Mouse (Mus musculus): ENCODE measurements at regions not wholly inside any gene's neighbourhood (a gene's known extent, or its start where the extent isn't known, plus 50 kb on each side); places are given as distances from the start of the nearest gene placed in this dataset.

GRCm38 (mm10) chr10:122515698-122516097, 67.4 kb downstream of the Avpr1a start:
- WGBS, result 92% methylated on average over 3 of the region's 3 CpGs
- no peak overlapping the region for H3K4me3 ChIP-seq (replicated peaks; ENCODE audit: control insufficient read depth, low read depth, low read length)
- no peak for TF ChIP-seq POLR2A (IDR thresholded peaks at IDR 0.05; ENCODE audit: borderline replicate concordance, control insufficient read depth, low read depth, low read length)
- no peak for TF ChIP-seq CTCF (IDR thresholded peaks at IDR 0.05; ENCODE audit: control insufficient read depth, insufficient read depth, low read length)
- H3K27ac ChIP-seq (ENCODE audit: control insufficient read depth, insufficient read depth, low read depth, low read length, poor library complexity), result no peak overlapping the region
- no peaks in the 10 kb centered on the region for H3K4me1 ChIP-seq (ENCODE audit: control insufficient read depth, insufficient read depth, low read length)

GRCm38 (mm10) chr10:122519274-122519790, 71.0 kb downstream of the Avpr1a start:
- TF ChIP-seq POLR2A (IDR thresholded peaks at IDR 0.05; ENCODE audit: borderline replicate concordance, control insufficient read depth, low read depth, low read length) (no peak), CTCF (IDR thresholded peaks at IDR 0.05; ENCODE audit: control insufficient read depth, insufficient read depth, low read length) (no peak)
- H3K4me1 ChIP-seq (ENCODE audit: control insufficient read depth, insufficient read depth, low read length), result no peaks in the 10 kb centered on the region; the same call in 1 of the 2 replicates
- no peak overlapping the region for H3K4me3 ChIP-seq (replicated peaks; ENCODE audit: control insufficient read depth, low read depth, low read length)
- 87% methylated on average over 4 of the region's 4 CpGs for WGBS
- no peak overlapping the region for H3K27ac ChIP-seq (ENCODE audit: control insufficient read depth, insufficient read depth, low read depth, low read length, poor library complexity)

- no peak overlapping the region for H3K27ac ChIP-seq (ENCODE audit: control insufficient read depth, insufficient read depth, low read depth, low read length, poor library complexity)
- no peaks in the 10 kb centered on the region; the same call in 1 of the 2 replicates for H3K4me1 ChIP-seq (ENCODE audit: control insufficient read depth, insufficient read depth, low read length)
- no peak overlapping the region for H3K4me3 ChIP-seq (replicated peaks; ENCODE audit: control insufficient read depth, low read depth, low read length)
- TF ChIP-seq POLR2A (IDR thresholded peaks at IDR 0.05; ENCODE audit: borderline replicate concordance, control insufficient read depth, low read depth, low read length) (no peak), CTCF (IDR thresholded peaks at IDR 0.05; ENCODE audit: control insufficient read depth, insufficient read depth, low read length) (no peak)
- 82% methylated on average over 7 of the region's 7 CpGs for WGBS
These were observed 71.7 kb downstream of the Avpr1a start for GRCm38 (mm10) chr10:122519981-122520380.

GRCm38 (mm10) chr10:122522631-122523030, 74.3 kb downstream of the Avpr1a start:
- H3K27ac ChIP-seq (ENCODE audit: control insufficient read depth, insufficient read depth, low read depth, low read length, poor library complexity), result no peak overlapping the region
- 63% methylated on average over 3 of the region's 3 CpGs for WGBS

GRCm38 (mm10) chr10:122525360-122525759, 77.1 kb downstream of the Avpr1a start:
- no peak overlapping the region for H3K27ac ChIP-seq (ENCODE audit: control insufficient read depth, insufficient read depth, low read depth, low read length, poor library complexity)
- no peak overlapping the region for H3K4me3 ChIP-seq (replicated peaks; ENCODE audit: control insufficient read depth, low read depth, low read length)
- 44% methylated on average over 7 of the region's 7 CpGs for WGBS
- TF ChIP-seq POLR2A (IDR thresholded peaks at IDR 0.05; ENCODE audit: borderline replicate concordance, control insufficient read depth, low read depth, low read length) (no peak), CTCF (IDR thresholded peaks at IDR 0.05; ENCODE audit: control insufficient read depth, insufficient read depth, low read length) (no peak)
- no peaks in the 10 kb centered on the region; the same call in 1 of the 2 replicates for H3K4me1 ChIP-seq (ENCODE audit: control insufficient read depth, insufficient read depth, low read length)

More at GRCm38 (mm10) chr10:122522631-122523030, 74.3 kb downstream of the Avpr1a start:
- TF ChIP-seq POLR2A (IDR thresholded peaks at IDR 0.05; ENCODE audit: borderline replicate concordance, control insufficient read depth, low read depth, low read length) (no peak), CTCF (IDR thresholded peaks at IDR 0.05; ENCODE audit: control insufficient read depth, insufficient read depth, low read length) (no peak)
- H3K4me3 ChIP-seq (replicated peaks; ENCODE audit: control insufficient read depth, low read depth, low read length), result no peak overlapping the region
- no peaks in the 10 kb centered on the region; the same call in 1 of the 2 replicates for H3K4me1 ChIP-seq (ENCODE audit: control insufficient read depth, insufficient read depth, low read length)

GRCm38 (mm10) chr10:122525807-122526206, 77.5 kb downstream of the Avpr1a start:
- no peak for TF ChIP-seq POLR2A (IDR thresholded peaks at IDR 0.05; ENCODE audit: borderline replicate concordance, control insufficient read depth, low read depth, low read length)
- no peak for TF ChIP-seq CTCF (IDR thresholded peaks at IDR 0.05; ENCODE audit: control insufficient read depth, insufficient read depth, low read length)
- no peak overlapping the region for H3K27ac ChIP-seq (ENCODE audit: control insufficient read depth, insufficient read depth, low read depth, low read length, poor library complexity)
- no peaks in the 10 kb centered on the region; the same call in 1 of the 2 replicates for H3K4me1 ChIP-seq (ENCODE audit: control insufficient read depth, insufficient read depth, low read length)
- no peak overlapping the region for H3K4me3 ChIP-seq (replicated peaks; ENCODE audit: control insufficient read depth, low read depth, low read length)
- 38% methylated on average over 6 of the region's 6 CpGs for WGBS

GRCm38 (mm10) chr10:122528222-122528621, 79.9 kb downstream of the Avpr1a start:
- 84% methylated on average over 10 of the region's 10 CpGs for WGBS
- Histone ChIP-seq H3K27ac (ENCODE audit: control insufficient read depth, insufficient read depth, low read depth, low read length, poor library complexity) (no peak overlapping the region), H3K4me1 (ENCODE audit: control insufficient read depth, insufficient read depth, low read length) (no peaks in the 10 kb centered on the region; the same call in 1 of the 2 replicates), H3K4me3 (replicated peaks; ENCODE audit: control insufficient read depth, low read depth, low read length) (no peak overlapping the region)
- TF ChIP-seq POLR2A (IDR thresholded peaks at IDR 0.05; ENCODE audit: borderline replicate concordance, control insufficient read depth, low read depth, low read length), result no peak
- TF ChIP-seq CTCF (IDR thresholded peaks at IDR 0.05; ENCODE audit: control insufficient read depth, insufficient read depth, low read length), result no peak

- TF ChIP-seq CTCF (IDR thresholded peaks at IDR 0.05; ENCODE audit: control insufficient read depth, insufficient read depth, low read length), result no peak
- no peak for TF ChIP-seq POLR2A (IDR thresholded peaks at IDR 0.05; ENCODE audit: borderline replicate concordance, control insufficient read depth, low read depth, low read length)
- Histone ChIP-seq H3K4me1 (ENCODE audit: control insufficient read depth, insufficient read depth, low read length) (no peaks in the 10 kb centered on the region), H3K27ac (ENCODE audit: control insufficient read depth, insufficient read depth, low read depth, low read length, poor library complexity) (no peak overlapping the region), H3K4me3 (replicated peaks; ENCODE audit: control insufficient read depth, low read depth, low read length) (no peak overlapping the region)
- 34% methylated on average over 4 of the region's 4 CpGs for WGBS
These were observed 80.8 kb downstream of the Avpr1a start for GRCm38 (mm10) chr10:122528973-122529703.

Measured in bone marrow, adult 2 months (tissue).